Mouse (Mus musculus): ENCODE measurements around the gene Scp2.

Gene Scp2

DNA sequence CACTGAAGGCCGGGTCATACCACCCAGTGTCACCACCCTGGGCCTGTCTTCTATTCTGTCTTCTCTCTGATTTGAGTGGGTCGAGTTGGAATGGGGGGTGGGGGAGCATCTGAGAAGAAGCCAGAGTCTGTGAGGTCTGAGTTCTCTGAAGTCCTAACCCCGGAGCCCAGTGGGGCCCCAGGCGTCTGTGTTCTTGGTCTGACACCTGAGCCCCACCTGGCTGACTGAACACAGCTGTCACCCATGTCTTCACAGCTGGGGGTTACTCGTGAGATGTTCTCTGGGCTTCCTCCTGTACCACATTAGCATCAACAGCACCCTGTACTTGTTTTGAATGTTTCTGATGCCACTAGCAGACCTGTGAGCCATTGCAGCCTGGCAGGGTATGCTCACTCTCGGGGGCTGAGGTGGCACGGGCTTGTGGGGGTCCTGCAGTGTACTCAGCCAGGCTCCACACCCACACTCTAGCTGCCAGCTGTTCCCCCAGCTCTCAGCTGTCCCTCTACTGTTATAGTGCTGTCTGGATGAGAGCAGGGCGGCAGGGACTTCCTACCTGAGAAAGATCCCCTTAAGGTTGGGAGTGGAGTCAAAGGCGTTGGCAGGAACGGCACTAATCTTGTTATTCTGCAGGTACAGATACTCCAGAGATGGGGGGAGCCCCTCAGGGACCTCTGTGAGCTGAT lies 126.4 kb downstream of the Scp2 start:
- DNase-seq (ENCODE audit: low spot score in 2 of 2), result no peak

DNA sequence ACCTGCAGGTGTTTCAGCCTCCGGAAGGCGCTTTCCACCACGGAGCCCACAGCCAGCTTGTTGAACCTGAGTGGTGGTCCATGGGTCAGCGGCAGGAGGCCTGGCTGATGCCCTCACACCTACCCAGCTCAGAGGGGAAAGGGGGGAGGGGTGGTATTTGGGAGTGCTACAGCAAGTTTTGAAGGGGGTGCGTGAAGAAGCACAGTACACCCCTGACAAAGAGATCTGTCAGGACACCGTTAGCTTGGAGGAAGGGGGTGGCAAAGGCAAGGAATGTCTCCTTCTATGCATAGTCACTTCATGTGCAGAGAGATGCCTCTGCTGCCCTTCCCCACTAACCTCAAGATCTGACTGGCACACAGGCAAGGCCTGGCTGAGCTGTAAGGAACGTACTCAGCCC lies 127.0 kb downstream of the Scp2 start:
- DNase-seq (ENCODE audit: low spot score in 2 of 2), result no peak

DNA sequence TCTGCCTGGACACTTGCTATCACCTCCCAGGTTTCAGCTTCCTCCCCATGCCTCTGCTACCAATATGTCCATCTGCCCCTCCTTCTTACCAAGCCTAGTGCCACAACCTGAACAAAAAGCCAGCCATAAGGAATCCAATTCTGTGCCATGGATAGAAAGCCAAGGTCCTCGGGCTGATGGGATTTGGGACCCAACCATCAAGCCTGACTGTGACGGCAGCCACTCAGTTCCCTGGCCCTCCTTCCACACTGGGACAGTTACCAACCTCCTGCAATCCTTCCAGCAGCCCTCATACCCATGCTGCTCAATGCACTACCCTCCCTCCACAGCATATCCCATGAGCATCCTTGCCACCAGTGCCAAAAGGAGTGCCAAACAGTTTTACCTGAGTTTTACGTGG lies 128.5 kb downstream of the Scp2 start:
- no peak for DNase-seq (ENCODE audit: low spot score in 2 of 2)

DNA sequence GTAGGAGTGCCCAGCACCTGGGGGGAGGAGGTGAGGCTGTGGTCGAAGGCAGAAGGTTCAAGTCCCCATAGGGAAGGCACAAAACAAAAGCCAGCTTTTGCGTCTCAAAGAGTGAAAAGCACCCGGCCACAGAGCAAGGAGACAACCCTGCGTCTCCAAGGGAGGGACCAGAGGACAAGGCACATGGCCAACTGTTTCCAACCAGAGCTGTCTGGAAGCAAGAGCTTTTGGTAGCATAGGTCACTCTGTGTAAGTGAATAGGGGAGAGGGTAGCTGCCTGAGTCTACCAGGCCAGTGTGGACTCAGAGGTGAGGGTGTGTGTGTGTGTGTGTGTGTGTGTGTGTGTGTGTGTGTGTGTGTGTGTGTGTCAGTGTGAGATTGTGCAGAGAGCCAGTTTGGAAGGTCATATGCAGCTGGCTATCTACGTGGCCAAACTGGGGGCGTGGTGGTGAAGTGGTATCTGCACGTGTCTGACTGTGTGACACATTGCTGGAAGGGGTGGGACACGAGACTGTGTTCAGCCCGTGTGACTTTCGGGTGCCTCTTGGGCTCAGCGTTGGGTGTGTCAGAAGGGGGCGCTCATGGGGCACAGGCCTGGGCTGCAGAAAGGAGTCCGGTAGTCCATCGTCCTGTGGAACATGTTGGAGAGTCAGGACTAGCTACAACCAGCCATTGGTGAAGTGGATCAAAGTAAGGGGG lies 129.6 kb downstream of the Scp2 start:
- no peak for DNase-seq (ENCODE audit: low spot score in 2 of 2)

DNA sequence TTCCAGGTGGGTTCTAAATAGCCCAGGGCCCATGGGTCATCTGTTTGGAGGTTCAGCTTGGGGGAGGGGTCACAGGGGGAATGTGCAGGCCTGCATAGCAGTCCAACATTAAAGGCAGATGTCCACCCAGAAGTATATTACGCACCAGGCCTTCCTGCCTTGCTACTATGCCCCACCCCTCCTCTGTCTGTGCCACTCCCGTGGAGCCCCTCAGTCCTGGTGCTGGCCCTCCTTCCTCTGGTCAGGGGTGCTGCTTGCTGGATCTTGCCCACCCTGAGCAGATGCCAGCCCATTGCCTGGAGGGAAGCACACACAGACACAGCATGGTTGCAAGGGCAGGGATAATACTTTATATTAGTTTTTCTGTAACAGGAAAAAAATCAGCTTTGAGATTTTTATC lies 130.3 kb downstream of the Scp2 start:
- DNase-seq (ENCODE audit: low spot score in 2 of 2), result no peak

DNA sequence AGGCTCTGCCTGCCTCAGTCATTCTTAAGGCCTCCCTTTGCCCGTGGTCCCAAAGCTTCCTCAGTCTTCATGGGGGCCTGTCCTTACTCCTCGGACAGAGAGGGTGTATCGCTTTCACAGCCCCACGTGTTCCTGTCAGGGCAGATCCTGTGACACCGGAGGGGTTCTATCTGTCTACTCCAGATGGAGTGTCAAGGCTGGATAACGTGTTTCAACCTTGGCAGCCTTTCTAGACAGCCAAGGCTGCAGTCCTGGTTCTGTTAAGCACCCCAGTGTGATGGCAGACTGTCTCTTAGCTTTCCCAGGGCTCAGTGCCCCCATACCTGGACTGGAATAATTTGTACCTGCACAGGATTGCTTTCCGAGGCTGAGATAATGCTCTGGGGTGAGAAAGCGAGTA lies 136.3 kb downstream of the Scp2 start:
- DNase-seq (ENCODE audit: low spot score in 2 of 2), result no peak

DNA sequence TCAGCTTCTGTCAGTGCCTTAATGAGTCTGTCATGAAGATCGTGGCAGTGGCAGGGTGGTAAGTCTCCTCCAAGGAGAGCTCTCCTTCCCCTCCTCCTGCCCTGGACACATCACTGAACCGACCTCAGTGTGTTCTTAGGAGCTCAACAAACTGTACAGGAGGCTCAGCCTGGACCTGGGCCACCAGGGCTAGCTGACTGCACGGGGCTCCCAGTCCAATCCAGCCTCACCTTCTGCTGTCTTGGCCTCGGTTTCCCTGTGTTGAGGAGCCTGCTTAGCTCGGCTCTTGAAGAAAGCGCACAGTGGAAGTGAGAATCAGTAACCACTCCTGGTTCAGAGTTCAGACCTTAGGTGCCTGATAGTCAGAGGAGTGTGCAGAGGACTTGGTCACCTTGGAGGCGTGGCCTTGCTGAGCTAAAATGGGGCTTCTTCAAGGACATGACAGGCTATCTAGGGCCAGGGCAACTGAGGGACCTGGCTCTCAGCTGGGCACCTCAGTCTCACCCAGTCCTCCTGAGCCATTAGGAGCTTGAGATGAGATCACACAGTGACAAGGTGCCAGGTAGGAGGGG lies 137.2 kb downstream of the Scp2 start:
- no peak for DNase-seq (ENCODE audit: low spot score in 2 of 2)

DNA sequence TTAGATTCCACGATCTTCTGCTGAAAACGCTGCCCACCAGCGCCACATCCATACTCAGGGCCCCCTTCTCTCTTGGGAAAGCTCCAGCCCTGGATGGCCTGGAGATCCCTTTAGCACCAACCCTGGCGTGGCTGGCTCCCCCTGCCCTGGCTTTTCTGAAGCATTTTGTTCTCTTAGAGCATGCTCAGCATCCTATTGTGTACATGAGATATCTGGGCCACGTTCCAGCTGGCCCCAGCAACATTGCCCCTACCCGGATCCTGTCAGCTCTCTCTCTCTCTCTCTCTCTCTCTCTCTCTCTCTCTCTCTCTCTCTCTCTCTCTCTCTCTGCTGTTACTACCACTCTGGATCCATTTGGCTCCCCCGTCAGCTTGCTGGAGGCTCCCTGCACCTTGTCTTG lies 139.5 kb downstream of the Scp2 start:
- DNase-seq (ENCODE audit: low spot score in 2 of 2), result no peak

DNA sequence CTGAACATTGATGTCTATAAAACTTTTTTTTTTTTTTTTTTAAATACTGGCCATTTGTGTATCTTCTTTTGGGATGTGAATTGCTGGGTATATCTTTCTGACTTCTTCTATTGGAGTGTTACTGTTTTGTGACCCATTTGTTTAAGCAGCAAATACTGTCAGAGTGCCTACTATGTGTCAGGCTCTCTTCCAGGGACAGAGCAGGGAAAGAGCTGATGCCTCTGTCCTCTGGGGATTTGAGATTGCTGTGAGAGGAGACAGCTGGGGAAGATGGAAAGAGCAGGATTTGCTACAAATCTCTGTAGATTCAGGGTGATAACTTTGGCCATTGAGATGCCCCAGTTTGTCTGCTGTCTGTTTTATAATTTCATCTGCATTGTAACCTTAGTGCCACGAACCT lies 145.4 kb downstream of the Scp2 start:
- DNase-seq (ENCODE audit: low spot score in 2 of 2), result no peak

DNA sequence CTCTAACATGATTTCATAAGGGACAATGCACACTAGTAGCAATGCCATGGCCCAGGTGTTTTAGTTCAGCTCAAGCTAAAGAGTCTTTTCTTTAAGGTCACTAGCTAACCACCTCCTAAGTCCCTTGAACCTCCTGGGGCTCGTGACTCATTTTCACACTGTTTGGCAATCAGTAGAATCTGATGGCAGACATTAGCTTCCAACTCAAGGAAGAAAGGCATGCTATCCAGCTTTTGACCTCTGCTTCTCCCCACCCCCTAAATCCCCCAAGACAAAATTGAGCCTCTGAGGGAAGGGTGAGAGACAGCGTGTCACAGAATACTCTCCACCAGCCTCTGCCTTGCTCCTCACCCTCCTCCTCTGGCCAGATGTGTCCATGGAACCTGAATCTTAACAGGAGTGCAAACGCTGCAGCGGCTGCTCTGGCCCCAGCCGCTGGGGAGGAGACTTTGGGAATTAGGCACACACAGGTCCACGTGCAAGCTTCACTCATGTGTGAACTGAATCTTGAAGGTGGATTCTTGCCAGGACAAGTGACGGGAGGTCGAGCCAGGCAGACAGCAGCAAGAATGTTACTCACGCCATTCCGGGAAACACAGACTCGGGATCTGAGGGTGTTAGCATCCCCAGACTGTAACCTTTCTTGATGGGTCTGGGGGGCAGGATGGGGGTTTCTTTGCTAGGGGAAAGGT lies 146.0 kb downstream of the Scp2 start:
- DNase-seq (ENCODE audit: low spot score in 2 of 2), result no peak

DNA sequence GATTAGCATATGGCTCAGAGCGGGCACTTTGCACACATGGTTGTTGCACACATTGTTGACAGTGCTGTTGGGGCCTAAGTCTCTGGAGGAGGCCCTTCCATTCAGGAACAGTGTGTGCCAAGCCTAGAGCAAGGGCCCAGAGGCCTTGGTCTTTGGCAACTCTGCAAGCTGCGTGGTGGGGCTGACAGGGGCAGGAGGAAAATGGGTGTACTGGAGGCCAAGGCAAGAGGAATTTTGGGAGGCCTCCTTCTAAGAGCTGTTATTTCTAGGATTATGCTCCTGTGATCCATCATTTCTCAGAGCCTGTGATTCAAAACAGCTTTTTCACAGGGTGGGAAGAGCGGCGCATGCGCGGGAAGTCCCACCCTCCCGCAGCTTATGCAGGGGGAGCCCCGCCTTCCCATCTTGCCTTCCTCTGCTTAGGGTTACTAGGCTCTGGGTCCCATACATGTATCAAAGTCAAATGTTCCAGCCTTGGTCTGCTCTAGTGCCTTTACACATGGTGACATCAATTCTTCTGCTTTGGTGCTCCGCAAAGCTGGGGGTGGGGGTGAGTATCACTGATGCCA lies 148.3 kb downstream of the Scp2 start:
- DNase-seq (ENCODE audit: low spot score in 2 of 2), result no peak

DNA sequence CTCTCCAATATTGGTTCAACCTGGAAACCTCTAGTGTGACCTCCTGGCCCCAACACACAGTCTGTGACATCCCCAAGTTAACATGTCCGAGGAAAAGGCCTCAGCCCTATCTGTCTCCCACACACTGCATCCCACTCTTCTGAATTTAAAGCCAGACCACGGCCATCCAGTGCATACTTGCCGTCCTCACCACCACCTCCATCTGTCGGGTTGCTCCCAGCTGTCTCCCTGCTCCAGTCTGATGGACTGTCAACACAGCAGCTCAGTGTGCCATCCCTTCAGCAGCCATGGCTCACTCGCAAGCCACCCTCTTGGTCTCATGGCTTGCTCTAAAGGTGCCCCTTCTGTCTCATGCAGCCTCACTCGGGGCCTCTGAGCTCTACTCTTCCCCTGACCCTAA lies 149.1 kb downstream of the Scp2 start:
- DNase-seq (ENCODE audit: low spot score in 2 of 2), result no peak

DNA sequence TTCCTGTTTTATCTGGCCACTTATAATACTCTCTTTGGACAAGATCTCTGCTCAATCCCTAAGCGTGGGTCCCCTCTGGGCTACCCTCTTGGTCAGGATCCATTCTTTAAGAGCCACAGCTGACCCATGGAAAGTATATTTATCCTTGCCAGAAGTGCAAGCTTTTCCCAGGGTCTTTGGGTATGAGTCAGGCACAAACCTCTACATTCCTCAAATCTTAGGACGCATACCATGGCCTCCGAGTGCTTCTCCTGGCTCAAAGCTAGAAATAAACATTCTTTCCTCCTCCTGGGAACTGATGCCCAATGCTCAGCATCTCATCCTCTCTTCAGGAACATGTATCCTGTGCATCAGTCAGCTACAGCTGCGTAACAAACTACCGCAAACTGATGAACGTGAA lies 149.8 kb downstream of the Scp2 start:
- DNase-seq (ENCODE audit: low spot score in 2 of 2), result no peak
